Mouse (Mus musculus) urinary bladder, postnatal 14 days (tissue): ENCODE data around the gene Slc30a3.

ENCODE experiments used
- DNase-seq: peaks from one replicate; pipeline ENCODE4 v3.0.0; 2021; ENCODE audit warnings: low spot score

Gene Slc30a3

DNA sequence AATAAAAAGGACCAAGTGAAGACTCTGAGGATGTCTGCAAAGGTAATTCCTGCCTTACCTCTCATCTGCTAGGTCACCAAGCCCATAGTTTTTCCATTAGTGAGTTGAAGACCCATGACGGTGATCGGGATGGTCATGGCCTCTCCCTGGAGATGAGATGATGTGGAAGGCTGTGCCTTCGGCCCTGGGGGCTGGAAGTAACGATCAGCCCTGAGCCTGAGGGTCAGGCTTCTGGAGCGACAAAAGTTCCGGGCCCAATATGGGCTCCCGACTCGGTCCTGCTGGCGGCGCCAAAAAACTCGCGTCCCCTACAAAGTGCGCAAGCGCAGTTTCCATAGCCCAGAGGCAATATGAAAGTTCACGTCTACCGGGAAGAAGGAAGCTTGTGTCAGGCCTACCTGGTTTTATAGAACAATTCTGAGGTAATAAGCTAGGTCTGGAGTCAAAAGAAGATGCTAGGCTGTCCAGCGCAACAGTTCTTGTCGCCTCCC lies at the start of gene Slc30a3:
Slc30a3 (minus strand) TSS at position 238 of the 491 bp plus-strand sequence.
- DNase-seq = no peak

DNA sequence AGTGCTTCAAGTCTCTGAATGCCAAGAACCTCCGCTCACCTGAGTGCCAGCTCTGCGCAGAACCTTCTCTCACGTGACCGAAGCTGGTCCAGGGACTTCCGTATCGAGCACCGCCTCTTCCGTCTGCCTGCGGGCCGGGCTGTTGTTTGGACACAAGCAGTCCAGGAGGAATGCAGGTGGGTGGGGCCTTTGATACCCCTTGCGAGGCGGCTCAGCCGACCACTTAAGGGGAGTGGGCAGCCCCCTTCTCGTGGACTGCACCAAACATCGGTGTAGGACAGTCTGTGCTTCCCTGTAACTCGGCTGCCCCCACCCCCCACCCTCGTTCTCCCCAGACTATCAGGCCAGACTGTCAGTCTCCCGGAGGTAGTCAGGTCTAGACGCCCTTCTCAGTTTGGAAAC lies 46.1 kb upstream of the Slc30a3 start, which contains the start of gene Mpv17:
Mpv17 (minus strand) TSS at position 100 of the 402 bp plus-strand sequence.
- peak; percentile 82 for DNase-seq

DNA sequence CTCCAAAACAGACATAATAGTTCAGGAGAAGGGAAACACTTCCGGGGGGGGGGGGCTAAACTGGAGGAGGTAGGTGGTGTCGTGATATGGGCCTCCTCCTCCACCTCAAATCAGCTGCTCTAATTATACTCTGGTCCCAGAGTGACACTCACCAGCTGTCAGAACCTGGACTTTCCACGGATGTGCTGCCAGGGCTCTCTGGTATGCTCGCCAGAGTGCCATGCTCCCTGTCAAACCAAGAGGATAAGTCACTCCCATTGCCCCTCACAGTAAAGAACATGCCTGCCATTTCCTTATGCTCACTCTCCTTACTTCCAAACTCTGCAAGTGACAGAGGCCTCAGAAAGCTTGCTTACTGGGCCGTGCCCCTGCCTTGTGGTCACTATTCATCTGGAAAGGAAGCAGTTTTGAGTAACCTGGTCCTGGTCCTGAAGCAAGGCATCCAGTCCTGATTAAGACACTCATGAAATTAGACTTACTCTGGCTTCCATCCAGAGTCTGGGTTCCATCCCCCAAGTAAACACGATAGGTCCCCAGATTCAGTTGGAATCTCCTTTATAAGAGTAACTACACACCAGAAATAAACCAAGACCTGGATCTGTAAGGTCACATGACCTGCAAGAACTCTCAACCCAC lies 45.6 kb upstream of the Slc30a3 start:
- no peak for DNase-seq

DNA sequence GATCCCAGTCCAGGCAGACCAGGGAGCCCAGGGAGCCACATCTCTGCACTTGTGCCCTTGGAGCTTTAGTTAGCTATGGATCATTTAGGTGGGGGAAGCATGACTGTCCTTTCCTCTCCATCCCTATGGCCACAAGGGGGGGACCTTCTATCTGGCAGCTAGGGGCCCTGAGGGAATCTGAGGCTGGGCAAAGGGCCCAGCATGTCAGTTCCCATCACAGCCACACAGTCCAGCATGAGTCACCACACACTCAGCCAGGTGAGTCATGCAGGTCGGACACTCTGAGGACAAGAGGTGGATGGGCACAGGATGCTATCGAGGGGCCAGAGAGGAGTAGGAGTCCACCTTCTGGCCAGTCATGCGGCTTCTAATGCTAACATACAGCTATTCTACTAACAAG lies 43.7 kb upstream of the Slc30a3 start:
- peak; percentile 35 for DNase-seq

DNA sequence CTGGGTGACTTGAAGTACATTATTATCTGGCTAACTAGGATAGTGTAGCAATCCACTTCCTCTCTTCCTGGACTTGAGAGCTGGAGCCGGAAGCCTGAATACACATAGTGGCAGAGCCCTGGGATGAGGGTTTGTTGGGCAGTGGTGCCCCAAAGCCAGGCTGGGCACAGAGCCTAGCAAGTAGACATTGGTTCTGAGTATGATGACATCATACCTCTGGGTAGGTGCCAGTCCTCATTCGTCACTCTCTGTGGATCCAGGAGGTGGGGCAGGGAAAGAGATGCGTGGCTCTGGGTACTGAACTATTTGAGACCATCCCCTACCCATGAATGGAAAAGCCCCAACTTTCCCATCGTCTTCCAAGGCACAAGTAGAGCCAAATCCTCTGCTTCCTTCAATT lies 41.7 kb upstream of the Slc30a3 start:
- DNase-seq = no peak

DNA sequence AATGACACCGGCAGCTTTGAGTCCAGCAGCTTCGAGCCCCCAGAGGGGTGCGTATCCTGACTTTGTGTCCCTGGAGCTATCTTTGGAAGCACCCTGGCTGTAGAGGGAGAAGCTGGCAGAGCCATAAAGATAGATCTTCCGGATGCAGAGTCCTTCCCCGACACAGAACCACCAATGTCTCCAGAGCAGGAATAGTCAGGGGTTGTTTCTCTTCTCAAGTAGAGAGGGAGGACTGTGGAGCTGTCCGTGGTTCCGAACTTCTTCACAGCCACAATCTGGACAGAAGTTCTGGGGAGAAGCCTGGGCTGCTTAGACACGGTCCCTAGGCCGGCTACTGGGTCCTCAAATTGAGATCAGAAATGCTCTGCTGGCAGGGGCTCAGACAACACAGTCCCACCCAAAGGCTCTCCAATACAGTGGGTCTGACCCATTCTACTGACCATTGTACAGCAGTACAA lies 31.0 kb upstream of the Slc30a3 start:
- DNase-seq = no peak

DNA sequence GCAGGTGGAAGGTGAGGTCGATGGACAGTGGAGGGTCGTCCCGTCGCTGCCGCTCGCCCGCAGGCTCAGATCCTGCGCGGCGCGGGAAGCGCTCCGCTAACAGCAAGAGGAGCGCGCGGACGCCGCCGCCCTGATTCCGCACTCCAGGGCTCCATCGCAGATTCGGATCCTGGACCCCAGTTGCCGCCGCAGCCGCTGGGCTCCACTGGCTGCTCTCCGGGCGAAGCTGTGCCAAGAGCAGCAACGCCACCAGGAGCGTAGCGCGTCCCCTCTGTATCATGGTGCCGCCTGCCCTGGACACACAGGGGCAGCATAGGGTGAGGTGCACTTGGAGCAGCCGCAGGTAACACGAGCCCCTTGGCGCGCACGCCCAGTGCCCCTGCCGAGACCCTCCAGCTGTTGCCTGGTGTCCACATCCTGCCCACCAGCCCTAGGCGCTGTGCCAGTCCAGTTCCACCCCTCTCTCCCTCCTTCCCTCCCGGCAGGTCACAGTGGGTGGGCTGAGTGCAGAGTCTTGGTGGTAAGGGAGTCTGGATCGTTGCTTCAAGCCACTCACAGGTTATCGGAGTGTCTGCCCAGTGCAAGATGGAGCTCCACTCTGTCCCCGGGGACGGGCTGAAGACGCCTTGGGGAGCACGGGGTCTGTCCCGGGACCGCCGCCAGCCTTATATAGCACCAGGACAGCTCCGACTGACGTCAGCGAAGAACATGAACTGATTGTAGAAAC lies 30.4 kb upstream of the Slc30a3 start, which contains the start of gene Ucn:
Ucn (minus strand) TSS at position 589 of the 727 bp plus-strand sequence.
- DNase-seq = no peak

DNA sequence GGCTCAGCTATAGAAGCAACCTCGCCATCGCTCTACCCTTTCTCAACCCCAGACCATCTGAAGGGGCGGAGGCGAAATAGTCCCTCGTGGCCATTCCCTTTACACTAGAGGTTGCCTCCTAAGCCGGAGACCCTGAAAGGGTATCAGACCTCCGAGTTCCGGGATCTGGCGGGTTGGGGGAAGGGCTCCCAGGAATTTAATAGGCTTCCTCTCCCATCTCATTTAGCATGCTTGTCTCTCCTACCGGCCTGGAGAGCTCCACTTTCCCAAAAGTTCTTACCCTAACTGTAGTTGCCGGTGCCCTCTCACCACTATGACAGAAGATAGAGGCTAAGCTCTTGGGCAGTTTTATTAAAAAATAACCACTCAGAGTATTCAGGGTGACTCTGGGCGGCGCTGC lies 29.6 kb upstream of the Slc30a3 start:
- no peak for DNase-seq

DNA sequence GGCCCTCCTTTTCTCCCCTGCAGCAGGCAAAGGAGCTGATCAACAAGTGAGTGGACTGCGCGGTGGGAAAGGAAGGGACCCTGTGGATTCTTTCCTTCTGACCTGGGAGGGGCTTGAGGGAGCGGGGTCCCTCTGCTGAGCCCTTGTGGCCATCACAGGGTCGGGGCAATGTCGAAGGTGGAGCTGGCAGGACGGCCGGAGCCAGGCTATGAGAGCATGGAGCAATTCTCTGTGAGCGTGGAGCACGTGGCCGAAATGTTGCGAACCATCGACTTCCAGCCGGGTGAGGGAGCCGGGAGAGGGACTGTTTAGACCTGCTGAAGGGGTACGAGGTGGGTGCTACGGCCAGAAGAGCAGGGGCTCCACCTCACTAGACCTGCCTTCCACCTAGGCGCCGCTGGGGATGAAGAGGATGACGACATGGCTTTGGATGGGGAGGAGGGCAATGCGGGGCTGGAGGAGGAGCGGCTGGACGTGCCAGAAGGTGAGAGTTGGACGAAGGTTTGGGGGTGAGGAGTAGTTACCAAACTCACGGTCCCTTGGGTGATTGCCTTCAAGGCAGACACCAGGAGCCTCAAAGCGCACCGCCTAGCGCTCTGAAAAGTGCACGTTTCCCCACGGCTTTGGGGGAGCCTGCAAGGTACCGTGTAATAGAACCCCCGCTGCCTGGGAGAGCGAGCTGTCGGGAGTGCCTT lies 28.8 kb upstream of the Slc30a3 start:
- no peak for DNase-seq

DNA sequence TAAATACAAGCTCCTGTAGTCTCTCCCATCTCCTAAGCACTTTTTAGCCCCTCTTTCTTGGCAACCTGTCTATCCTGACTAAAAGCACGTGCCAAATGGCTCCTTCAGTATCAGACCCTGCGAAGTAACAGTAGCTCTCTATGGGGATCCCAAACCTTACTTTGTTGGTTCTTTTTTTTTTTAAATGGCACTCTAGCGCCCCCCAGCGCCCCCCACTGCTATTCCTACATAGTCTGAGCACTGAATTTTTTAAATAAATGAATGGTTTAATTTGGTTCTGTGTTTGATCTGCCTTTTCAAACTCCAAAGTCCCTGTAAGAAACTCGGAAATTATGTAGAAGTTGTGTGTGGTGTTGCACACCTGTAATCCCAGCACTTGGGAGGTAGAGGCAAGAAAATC lies 18.0 kb upstream of the Slc30a3 start:
- no peak for DNase-seq

DNA sequence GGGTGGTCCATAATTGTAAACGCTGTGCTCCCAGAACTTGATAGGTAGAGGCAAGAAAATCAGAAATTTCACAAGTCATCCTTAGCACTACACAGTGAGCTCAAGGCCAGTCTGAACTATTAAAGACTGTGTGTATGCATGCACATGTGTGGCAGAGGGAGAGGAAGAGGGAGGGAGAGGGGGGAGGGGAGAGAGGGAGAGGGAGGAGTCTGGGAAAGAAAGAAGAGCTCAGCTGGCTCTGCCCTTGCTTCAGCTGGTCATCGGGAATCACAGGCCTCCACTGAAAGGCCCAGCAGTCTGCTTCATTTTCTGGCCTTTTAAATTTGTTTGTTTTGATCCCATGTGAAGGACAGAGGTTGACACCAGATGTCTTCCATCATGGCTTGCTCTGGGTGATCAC lies 15.4 kb upstream of the Slc30a3 start:
- DNase-seq = no peak

DNA sequence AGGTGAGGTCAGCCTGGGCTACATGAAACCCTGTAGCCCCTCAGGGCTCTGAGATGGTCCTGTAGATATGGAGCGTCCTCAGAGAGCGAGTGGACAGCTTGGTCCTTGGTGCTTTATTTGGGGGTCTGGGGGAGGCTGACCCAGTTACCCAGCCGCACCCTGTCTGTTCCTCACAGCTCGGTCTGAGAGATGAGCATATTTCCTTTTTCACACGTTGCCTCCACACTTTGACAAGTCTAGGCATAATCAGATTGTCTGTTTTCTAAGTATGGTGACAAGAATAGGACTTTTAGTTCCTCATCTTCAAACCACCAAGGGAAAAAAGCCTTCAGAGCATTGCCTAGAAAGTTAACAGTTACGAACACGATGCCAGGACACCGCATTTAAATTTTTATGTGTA lies 13.1 kb upstream of the Slc30a3 start:
- DNase-seq = no peak

DNA sequence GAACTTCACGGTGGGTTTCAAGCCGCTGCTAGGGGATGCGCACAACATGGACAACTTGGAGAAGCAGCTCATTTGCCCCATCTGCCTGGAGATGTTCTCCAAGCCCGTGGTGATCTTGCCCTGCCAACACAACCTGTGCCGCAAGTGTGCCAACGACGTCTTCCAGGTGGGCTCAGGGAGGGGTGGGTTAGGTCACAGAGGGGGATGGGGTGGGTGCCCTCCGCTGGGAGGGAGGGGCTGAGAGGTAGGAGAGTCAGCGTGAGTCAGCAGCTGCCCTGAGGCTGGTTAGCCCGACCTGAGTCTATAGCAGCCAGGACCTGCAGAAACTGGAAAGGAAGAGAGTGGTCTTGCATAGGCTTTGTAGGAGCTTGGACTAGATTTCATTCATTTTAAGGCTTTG lies 8.9 kb upstream of the Slc30a3 start:
- DNase-seq = no peak

DNA sequence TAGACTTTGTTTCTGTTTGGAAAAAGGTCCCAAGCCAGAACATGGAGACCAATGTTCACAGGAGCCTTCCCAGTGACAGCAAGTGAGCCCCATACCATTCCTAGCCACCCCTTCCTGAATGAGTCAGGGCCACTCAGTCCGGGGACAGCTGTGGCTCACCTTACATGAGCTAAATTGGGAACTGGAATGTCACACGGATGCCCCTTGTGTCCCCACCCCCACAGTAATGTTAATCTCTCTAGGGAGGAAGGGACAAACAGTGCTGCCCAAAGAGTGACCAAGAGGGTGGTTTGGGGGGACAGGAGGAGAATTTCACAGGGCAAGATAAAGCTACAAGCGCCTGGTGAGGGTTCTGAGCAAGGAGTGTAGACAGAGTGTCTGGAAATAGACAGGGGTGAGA lies 8.3 kb upstream of the Slc30a3 start, which contains the start of gene Trim54:
Trim54 (plus strand) TSS at position 359 of the 400 bp plus-strand sequence.
- DNase-seq = no peak

DNA sequence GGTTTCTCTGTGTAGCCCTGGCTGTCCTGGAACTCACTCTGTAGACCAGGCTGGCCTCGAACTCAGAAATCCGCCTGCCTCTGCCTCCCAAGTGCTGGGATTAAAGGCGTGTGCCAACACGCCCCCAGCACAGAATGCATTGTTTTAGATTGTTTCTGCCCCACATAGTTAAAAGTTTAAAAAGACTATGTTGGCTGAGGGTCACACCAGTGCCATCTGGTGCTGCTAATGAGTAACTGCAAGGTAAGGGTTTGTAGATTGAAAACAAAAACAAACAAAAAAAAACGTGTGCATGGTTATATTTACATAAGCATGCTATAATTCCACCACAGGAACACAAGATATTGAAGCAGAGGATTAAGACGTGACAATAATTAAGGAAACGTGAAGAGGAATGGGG lies 2.7 kb upstream of the Slc30a3 start:
- no peak for DNase-seq

DNA sequence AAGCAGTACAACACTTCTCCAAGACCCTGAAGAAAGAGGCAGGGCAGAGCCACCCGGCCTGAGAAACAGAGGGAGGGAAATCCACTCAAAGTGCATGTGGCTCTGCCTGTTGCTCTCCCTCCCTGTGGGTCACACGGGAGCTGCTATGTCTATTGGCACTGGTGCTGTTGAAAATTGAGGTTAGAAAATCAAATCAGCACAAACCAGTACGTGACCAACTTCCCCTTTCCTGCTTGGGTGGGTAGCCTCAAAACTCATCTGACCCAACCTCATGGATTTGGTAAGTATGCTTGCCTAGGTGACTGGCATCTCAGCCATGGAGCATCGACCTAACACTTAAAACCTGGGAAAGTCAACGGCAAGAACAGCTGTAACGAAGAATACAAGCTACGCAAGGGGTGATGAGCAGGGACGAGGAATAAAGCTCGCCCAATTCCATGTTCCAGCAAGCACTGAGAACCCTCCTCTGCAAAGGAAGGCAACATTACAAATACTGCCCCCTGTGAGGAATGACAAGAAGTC lies 2.2 kb downstream of the Slc30a3 start, which contains the start of gene Dnajc5g:
Dnajc5g (plus strand) TSS at position 472 of the 522 bp plus-strand sequence.
- DNase-seq = no peak

DNA sequence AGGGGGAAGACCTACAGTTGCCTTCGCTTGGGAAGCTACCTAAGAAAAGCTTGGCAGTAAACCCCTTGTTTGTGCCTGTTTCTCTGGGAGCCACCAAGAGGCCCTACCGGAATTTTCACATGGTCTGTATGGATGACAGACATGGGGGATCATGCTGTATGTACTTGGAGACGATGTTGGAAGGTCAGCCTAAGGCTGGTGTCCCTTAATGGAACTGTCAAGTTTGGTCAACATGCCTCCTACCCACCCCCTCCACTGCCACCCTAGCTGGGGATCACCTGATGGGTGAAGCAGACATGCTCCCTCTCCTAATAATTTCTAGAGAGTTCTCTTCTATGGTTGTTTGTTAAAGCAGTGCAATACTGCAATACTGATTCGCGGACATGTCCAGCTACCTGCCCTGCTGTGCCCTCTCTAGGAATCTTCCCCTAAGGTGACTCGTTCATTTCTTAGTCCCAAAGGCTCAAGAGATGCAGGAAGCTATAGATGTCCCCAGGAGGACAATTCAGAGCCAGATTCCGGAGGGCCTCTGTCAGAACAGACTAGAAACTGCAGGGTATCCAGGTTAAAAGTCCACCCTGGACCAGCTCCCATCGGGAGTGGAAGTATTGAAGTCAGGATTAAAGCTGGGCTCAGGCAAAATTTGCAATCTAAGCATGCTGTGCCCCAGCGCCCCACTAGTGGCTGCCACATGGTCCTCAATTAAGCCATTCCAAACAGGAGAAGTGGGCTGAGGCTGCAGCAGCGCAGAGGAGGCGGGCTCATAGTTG lies 12.1 kb downstream of the Slc30a3 start:
- no peak for DNase-seq

DNA sequence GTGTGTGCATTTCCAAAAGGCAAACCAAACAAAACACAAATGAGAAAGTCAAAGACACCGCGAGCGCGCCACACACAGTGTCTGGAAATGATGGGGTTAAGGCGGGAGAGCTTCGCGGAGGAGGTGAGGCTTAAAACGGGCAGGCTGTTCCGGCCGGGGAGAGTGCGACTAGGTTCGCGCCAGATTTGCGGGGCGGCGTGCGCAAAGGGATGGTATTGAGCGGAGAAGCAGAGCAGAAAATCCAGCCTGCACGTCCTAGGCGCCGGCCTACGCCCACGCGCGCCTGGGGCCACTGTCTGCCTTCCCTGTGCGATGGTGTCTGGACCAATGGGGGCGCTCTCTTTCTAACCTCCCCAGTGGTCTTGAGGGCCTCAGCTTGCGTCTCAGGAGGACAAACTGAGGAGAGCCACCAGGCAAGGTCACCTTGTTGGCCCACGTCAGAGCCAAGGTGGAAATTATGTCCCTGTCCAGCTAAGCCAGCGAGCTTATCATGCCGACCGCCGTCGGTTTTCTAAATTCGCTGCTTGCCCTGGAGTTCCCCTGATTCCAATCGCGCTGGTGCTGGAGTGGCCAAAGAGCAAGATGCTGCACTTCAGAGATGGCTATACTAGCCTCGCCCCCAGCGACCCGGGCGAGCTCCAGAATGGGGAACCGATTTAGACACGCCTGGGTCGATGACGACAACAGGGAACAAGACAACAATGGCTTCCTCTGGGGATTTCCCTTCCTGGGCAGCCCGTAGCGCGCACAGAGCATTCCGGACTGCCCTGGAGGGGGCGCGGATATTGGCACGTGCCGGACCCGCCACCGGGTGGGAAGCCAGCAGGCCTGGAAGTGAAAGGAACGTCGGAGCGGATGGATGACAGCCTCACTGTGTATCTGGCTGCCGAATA lies 13.0 kb downstream of the Slc30a3 start:
- DNase-seq = peak; percentile 29

DNA sequence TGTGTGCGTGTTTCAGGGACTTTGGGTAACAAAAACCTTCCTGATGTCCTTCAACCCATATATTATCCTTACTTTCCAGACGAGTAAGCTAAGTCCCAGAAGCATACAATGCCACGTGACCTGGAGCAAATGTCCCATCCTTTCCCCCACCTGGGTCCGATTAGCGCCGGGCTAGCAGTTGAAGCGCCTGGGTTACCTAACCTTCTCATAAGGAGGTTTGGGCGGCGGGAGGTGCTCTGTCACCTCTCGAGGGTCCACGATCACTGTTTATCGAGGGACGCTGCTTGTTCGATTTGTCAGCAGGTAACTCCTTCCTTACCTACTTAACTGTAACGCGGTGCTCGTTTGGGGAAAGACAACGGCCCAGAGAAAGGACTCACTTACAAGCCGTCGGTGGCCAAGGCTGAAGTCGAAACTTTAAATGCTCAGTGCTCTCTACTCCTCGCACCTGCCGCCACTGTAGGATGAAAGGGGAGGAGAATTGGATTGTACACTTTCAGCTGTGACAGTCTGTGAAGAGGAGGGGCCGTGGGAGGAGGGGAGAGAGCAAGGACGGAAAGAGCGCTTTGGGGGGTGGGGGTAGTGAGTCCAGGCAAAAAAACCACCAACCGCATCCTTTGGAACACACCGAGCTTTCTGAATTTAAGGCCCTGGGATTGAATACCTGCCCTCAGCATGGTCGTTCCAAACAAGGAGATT lies 13.8 kb downstream of the Slc30a3 start:
- no peak for DNase-seq
